9 mouse cellular contexts compared by ENCODE assay signal in the genomic region with DNA sequence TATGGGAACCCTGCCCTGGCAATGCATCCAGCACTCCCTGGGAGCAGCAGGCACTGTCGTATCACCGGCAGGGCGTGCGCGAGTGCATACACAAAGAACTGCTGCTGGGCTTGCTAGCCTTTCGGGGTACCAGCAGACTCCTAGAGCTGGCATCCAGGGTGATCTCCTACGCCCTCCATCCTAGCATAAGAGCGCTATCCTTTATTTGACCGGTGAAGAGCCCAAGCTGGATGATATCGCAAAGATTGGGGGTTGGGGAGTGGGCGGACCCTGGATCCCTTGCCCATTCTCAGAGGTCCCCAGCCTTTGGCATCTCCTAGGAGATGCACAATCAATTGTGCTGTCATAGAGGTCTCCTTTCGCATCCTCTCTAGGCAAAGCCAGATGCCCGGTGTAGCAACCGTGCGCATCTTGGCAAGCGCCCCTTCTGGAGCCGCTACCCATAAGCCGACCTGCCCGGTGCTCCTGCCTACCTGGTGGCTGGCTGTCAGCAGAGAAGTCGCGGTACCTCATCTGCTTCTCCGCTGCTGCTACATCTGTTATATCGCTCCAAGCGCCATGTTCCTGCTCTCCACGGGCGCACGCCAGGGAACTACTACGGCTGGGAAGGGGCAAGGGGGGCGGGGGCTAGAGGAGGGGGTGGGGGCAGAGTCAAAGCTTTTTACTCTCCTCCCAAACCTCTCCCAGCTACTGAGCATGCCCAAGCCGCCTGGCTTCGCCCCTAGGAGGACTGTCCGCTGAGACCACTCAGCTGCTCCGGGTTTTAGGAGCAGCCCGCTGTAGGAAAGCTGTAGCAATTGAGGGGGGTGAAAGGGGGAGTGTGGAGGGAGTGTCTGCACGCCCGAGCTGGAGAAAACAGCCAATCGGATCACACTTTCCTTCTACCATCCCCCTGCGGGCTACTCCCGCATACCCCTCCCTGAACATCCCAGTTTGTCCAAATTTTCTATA. TPM values are rescaled to one million over a fixed set of nuclear protein-coding genes. Genes with fewer than 3 reads are reported as not detected.
DNase-seq lines count a peak whose midpoint lies in the region; ATAC-seq and TF ChIP-seq lines count a peak whose summit lies in the region.
"Had no signal": no experiment of that assay in that cellular context is flagged by ENCODE, and none has a peak within 500 bp of the region (broad histone marks: within the 10 kb centered on the region; RNA-seq: fewer than 3 reads in every experiment).

Gene Pak7, minus strand, starts transcription at position 787 of the 951 bp plus-strand sequence.

- peak; percentile 87 for DNase-seq in lung, embryonic 14.5 days
- DNase-seq in lung, adult 2 months = no peak
- peak; percentile 93 for DNase-seq in embryo, embryonic 10.5 days (ENCODE audit: low spot score)
- peak; percentile 57 to 63 for DNase-seq in layer of hippocampus, postnatal 25 days (ENCODE audit: extremely low spot score in 1 of 2, low spot score in 1 of 2)
- DNase-seq in midbrain, embryonic 11.5 days (ENCODE audit: low spot score, missing footprints) = peak; percentile 95
- DNase-seq in spleen, postnatal 10 days (ENCODE audit: low spot score in 2 of 2) = no peak

- H3K36me3 ChIP-seq in lung, embryonic 14.5 days (ENCODE audit: insufficient read depth) = no peaks in the 10 kb centered on the region
- H3K36me3 ChIP-seq in heart, embryonic 15.5 days = no peaks in the 10 kb centered on the region
- H3K36me3 ChIP-seq in midbrain, embryonic 11.5 days (ENCODE audit: control insufficient read depth, insufficient read depth, low read length) = no peaks in the 10 kb centered on the region
- H3K36me3 ChIP-seq in stomach, embryonic 14.5 days (ENCODE audit: control insufficient read depth, insufficient read depth, low read length) = no peaks in the 10 kb centered on the region

- peak within 1 kb of the TSS; percentile 24 for H3K9ac ChIP-seq in lung, embryonic 14.5 days
- peak within 1 kb of the TSS; percentile 25 for H3K9ac ChIP-seq in heart, embryonic 15.5 days
- peak within 1 kb of the TSS; percentile 77 for H3K9ac ChIP-seq in midbrain, embryonic 11.5 days (ENCODE audit: low read length)
- peak within 1 kb of the TSS; percentile 4; the same call in 1 of the 2 replicates for H3K9ac ChIP-seq in stomach, embryonic 14.5 days (replicated peaks; ENCODE audit: low read depth, low read length)

- ATAC-seq in lung, embryonic 14.5 days (ENCODE audit: insufficient read depth) = peak; percentile 99
- peak; percentile 92 for ATAC-seq in heart, embryonic 15.5 days (replicated peaks; ENCODE audit: insufficient number of reproducible peaks, insufficient read depth, low FRiP score, low read depth)
- ATAC-seq in midbrain, embryonic 11.5 days (ENCODE audit: low FRiP score) = peak; percentile 99
- peak; percentile 97 for ATAC-seq in stomach, embryonic 14.5 days (ENCODE audit: insufficient number of reproducible peaks, insufficient read depth, low FRiP score, low read depth)

- H3K4me3 ChIP-seq in lung, embryonic 14.5 days (ENCODE audit: low read depth, low read length) = peak within 1 kb of the TSS; percentile 50
- no peak within 1 kb of the TSS for H3K4me3 ChIP-seq in lung, adult 2 months (replicated peaks; ENCODE audit: extremely low read depth, low read depth, low read length)
- peak within 1 kb of the TSS; percentile 56 for H3K4me3 ChIP-seq in heart, embryonic 15.5 days
- peak within 1 kb of the TSS; percentile 70 for H3K4me3 ChIP-seq in midbrain, embryonic 11.5 days (ENCODE audit: low read depth, low read length)
- peak within 1 kb of the TSS; percentile 49 for H3K4me3 ChIP-seq in stomach, embryonic 14.5 days (ENCODE audit: low read depth, low read length)
- H3K4me3 ChIP-seq: myocyte had no signal

- under 1% methylated on average over 39 of the region's 39 CpGs for WGBS in lung, embryonic 14.5 days
- under 1% methylated on average over 39 of the region's 39 CpGs for WGBS in lung, adult 2 months
- WGBS in heart, embryonic 15.5 days = 1% methylated on average over 39 of the region's 39 CpGs
- under 1% methylated on average over 38 of the region's 39 CpGs for WGBS in midbrain, embryonic 11.5 days
- WGBS in stomach, embryonic 14.5 days = under 1% methylated on average over 39 of the region's 39 CpGs

- no peaks in the 10 kb centered on the region for H3K4me1 ChIP-seq in lung, embryonic 14.5 days (ENCODE audit: insufficient read depth)
- H3K4me1 ChIP-seq in lung, adult 2 months (ENCODE audit: control insufficient read depth, insufficient read depth, low read length) = no peaks in the 10 kb centered on the region
- H3K4me1 ChIP-seq in heart, embryonic 15.5 days (replicated peaks) = peaks cover 10% of the 10 kb centered on the region; the same call in 1 of the 2 replicates
- H3K4me1 ChIP-seq in midbrain, embryonic 11.5 days (ENCODE audit: control insufficient read depth, insufficient read depth, low read length) = peaks cover 3% of the 10 kb centered on the region
- H3K4me1 ChIP-seq in stomach, embryonic 14.5 days (ENCODE audit: control insufficient read depth, insufficient read depth, low read length) = no peaks in the 10 kb centered on the region

- no peak for TF ChIP-seq POLR2A in lung, adult 2 months (IDR thresholded peaks at IDR 0.05; ENCODE audit: borderline replicate concordance, extremely low read depth, low read depth, low read length)

- peak; percentile 11; the same call in 1 of the 2 replicates for TF ChIP-seq CTCF in lung, embryonic 14.5 days (IDR thresholded peaks at IDR 0.05; ENCODE audit: low read depth)
- no peak for TF ChIP-seq CTCF in lung, adult 2 months (IDR thresholded peaks at IDR 0.05; ENCODE audit: insufficient read depth, low read length)

- no peak within 1 kb of the TSS for H3K27ac ChIP-seq in lung, embryonic 14.5 days (ENCODE audit: low read depth)
- H3K27ac ChIP-seq in heart, embryonic 15.5 days = no peak within 1 kb of the TSS
- peak within 1 kb of the TSS; percentile 67; the same call in 1 of the 2 replicates for H3K27ac ChIP-seq in midbrain, embryonic 11.5 days (ENCODE audit: low read depth, low read length)
- no peak within 1 kb of the TSS for H3K27ac ChIP-seq in stomach, embryonic 14.5 days (ENCODE audit: low read length)

- H3K4me2 ChIP-seq in lung, embryonic 14.5 days = peak within 1 kb of the TSS; percentile 82
- H3K4me2 ChIP-seq in heart, embryonic 15.5 days = peak within 1 kb of the TSS; percentile 88
- H3K4me2 ChIP-seq in midbrain, embryonic 11.5 days = peak within 1 kb of the TSS; percentile 77
- H3K4me2 ChIP-seq in stomach, embryonic 14.5 days (replicated peaks; ENCODE audit: low read depth, low read length) = peak within 1 kb of the TSS; percentile 57

- H3K27me3 ChIP-seq in lung, embryonic 14.5 days (ENCODE audit: insufficient read depth, low read length) = 0 out of 2 replicates have a peak, but pooled peaks cover 3% of the 10 kb centered on the region
- H3K27me3 ChIP-seq in heart, embryonic 15.5 days = peaks cover 18% of the 10 kb centered on the region
- H3K27me3 ChIP-seq in midbrain, embryonic 11.5 days (ENCODE audit: control insufficient read depth, insufficient read depth, low read length) = no peaks in the 10 kb centered on the region
- H3K27me3 ChIP-seq in stomach, embryonic 14.5 days (ENCODE audit: control insufficient read depth, insufficient read depth, low read length) = no peaks in the 10 kb centered on the region

- no peaks in the 10 kb centered on the region for H3K9me3 ChIP-seq in lung, embryonic 14.5 days (ENCODE audit: low read depth, low read length)
- H3K9me3 ChIP-seq in heart, embryonic 15.5 days (replicated peaks) = no peaks in the 10 kb centered on the region
- H3K9me3 ChIP-seq in midbrain, embryonic 11.5 days (ENCODE audit: control insufficient read depth, low read length) = no peaks in the 10 kb centered on the region
- no peaks in the 10 kb centered on the region for H3K9me3 ChIP-seq in stomach, embryonic 14.5 days (ENCODE audit: control insufficient read depth, low read depth, low read length)

RNA-seq across cellular contexts. Expression of gene Pak7, which starts in this region (rescaled TPM):
- 0.64 and 1.1 TPM in 2 replicates for polyA plus RNA-seq in lung, embryonic 14.5 days (2014; fragmentation: Nextera tagmentation; extraction: Ambion mirVana)
- 0.02 TPM in 1 of 2 replicates, not detected in the other for polyA plus RNA-seq in lung, adult 2 months (2012; rRNA removed)
- 0.28 and 0.41 TPM in 2 replicates for polyA plus RNA-seq in heart, embryonic 15.5 days (2015; fragmentation: Nextera tagmentation; extraction: Ambion mirVana)
- total RNA-seq in layer of hippocampus, postnatal 25 days (2021) = 10 to 100 TPM; 24.2 to 27.7 TPM
- 12.8 and 15.1 TPM in 2 replicates for polyA plus RNA-seq in midbrain, embryonic 11.5 days (2014; fragmentation: Nextera tagmentation; extraction: Ambion mirVana)
- polyA plus RNA-seq in stomach, embryonic 14.5 days (2014; fragmentation: Nextera tagmentation; extraction: Ambion mirVana) = 1.8 and 3.0 TPM in 2 replicates
- polyA plus RNA-seq: myocyte had no signal

Comparison
In these comparisons a context has a peak if more than half of its experiments do, and no peak if none do; other contexts are left out.
1. DNase-seq: peak in lung, embryonic 14.5 days (single experiment), embryo, embryonic 10.5 days (single experiment), layer of hippocampus, postnatal 25 days (2 of 2) and midbrain, embryonic 11.5 days (single experiment); none in lung, adult 2 months (single experiment) and spleen, postnatal 10 days (0 of 2).
2. Peak in ATAC-seq, H3K4me3 ChIP-seq, H3K9ac ChIP-seq and H3K4me2 ChIP-seq in heart, embryonic 15.5 days; RNA of the gene not detected or under 1 TPM.
3. H3K9ac ChIP-seq: peak in every context shown above with its lines; median percentile 77 in midbrain, embryonic 11.5 days; 25 in heart, embryonic 15.5 days; 24 in lung, embryonic 14.5 days; 4 in stomach, embryonic 14.5 days.
4. Peak in every context shown above with its lines, with median percentiles within 50 percentile points of each other: ATAC-seq and H3K4me2 ChIP-seq.